Mouse (Mus musculus): ENCODE data around the gene Zfp810.

The Zfp810 gene

DNA sequence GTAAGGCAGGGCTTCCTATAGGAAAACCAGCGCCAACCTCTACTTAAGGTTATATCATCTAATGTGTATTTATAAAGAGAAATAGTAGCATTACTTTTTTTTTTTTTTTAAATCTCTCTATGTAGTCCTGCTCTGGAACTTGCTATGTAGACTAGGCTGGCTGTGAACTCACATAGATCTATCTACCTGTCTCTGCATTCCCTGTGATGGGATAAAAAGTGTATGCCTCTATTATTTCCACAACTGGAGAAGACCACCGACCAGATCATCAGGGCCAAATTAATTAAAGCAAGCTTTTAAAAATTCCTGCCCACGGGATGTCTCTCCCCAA is 47.4 kb downstream of the Zfp810 start:
- no peak for DNase-seq (ENCODE audit: low read depth, low spot score)

DNA sequence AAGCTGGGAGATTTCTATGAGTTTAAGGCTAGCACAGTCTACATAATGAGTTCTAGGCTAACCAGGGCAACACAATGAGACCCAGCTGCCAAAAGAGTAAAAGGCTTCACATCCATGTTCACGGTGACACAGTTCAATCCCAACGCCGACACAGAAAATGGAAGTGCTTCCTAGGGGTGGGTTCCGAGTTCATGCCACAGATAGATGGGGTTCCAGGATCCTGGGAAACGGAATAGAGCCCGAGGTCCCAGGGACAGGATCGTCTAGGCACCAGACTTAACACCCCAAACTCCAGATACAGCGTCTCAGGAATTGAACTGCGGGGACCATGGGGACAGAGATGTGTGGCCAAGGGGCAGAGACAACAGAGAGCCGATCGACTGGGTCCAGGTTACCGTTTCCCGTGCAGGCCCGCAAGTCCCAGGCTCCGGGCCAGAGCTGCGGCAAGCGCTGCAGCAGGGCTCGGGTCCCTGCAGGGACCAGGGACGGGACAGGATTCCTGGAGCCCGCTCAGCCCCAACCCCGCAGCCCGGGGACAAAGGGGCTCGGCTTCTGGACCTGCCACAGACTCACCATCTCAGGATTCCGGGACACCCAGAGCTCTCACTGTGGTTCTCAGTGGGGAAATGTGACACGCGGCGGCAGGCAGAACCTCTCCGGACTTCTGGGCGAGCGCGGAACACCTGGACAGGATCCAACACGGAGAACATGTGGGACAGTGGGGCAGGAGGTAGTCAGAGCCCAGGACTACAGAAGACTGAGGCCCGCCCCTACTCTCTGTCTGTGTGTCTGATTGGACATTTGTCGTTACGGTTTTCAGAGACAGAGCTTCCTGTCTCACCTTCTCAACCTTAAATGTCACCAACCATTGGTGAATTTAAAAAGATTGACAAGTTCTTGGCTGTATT is 48.0 kb downstream of the Zfp810 start, which contains the start of gene Zfp599:
Zfp599 (minus strand) TSS at position 712 of the 908 bp plus-strand sequence.
- peak; percentile 83 for DNase-seq (ENCODE audit: low read depth, low spot score)

DNA sequence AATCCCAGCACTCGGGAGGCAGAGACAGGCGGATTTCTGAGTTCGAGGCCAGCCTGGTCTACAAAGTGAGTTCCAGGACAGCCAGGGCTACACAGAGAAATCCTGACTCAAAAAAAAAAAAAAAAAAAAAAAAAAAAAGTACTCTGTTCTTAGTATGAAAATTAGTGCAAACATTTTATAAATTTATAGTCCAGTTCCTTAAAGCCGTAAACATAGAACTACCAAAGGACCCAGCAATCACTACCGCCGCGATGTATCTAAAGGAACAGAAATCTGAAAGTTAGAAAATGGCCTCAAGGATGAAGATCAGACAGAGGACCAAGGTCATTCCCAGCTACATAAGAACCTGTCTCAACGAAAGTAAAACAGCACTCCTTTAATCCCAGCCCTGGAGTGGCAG is 48.7 kb downstream of the Zfp810 start:
- no peak for DNase-seq (ENCODE audit: low read depth, low spot score)

DNA sequence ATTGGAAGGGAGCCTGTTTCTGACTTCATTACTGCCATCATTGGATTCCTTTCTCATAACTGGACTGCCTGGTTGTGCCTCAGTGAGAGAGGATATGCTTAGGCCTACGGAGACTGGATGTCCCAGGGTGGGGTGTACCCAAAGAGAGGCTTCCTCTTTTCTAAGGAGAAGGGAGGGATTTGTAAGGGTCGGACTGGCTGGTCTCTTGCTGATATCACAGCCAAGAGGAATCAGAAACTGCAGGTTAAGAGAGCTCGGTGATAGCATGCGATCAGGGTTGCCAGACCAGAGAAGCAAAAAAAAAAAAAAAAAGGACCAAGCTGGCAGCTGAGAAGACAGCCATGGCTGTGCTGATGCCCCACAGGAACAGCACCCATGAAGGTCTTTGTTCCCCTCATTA is 50.9 kb downstream of the Zfp810 start:
- DNase-seq (ENCODE audit: low read depth, low spot score), result no peak

DNA sequence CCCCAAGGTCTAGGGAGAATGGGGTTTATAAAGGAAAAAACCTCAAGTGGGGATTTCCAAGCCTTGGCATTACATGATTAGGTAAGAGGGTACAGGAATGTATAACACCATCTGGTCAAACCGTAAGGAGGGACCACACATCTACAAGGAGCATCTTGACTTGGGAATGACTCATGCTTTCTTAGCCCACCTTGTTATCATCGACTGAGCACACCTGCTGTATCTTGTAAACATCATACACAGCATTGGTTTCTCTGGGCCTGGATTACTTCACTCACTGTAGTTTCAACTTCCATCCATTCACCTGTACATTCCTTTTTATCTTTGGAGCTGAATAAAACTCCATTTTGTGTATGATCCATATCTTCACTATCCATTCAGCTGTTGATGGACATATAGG is 63.2 kb downstream of the Zfp810 start:
- DNase-seq (ENCODE audit: low read depth, low spot score), result no peak

DNA sequence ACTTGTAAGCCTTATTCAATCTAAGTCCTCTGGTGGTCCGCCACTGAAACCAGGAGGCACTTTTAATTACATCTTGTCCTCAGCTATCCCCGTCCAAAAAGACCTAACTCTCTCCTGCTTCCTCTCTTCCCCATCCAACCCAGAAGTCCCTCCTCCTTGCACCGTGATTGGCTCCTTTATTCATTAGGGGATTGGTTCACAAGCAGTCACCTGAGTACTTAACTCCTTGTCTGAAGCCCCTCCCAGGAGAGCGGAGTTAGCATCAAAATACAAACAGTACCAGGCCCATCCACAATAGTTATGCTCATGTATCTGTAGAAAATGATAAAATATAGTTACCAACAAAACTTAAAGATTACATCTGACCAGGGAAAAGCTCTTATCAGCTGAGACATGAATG is 67.4 kb downstream of the Zfp810 start:
- DNase-seq (ENCODE audit: low read depth, low spot score), result no peak

DNA sequence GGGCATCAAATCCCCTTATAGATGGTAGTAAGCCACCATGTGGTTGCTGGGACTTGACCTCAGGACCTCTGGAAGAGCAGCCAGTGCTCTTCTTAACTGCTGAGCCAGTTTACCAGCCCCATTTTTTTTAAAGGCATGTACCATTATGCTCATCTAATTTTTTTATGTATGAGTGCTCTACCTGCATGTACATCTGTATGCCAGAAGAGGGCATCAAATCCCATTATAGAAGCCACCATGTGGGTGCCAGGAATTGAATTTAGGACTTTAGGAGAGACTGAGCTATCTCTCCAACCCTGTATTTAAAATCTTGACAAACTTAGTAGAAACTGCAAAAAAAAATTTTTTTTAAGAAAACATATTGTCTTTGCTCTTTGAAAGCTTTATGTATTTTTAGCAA is 76.9 kb downstream of the Zfp810 start:
- DNase-seq (ENCODE audit: low read depth, low spot score), result peak; percentile 49

DNA sequence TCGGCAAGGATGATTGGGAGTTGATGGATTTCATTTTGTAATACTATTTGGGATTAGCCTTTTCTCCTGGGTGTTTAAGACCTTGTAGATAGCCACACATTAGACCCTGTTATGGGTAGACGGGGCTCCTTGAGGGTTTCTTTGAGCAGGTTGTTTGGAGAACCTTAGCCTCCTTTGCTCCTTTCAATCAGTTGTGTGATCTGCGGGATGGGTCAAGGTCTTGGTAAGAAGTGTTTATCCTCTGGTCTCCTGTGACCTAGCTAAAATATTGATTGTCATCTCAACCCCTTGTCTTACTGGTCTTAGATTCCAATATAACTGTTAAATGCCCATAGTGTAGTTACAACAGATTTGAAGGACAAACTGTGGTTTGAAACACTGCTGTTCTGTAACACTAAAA is 77.4 kb downstream of the Zfp810 start:
- DNase-seq (ENCODE audit: low read depth, low spot score), result no peak

DNA sequence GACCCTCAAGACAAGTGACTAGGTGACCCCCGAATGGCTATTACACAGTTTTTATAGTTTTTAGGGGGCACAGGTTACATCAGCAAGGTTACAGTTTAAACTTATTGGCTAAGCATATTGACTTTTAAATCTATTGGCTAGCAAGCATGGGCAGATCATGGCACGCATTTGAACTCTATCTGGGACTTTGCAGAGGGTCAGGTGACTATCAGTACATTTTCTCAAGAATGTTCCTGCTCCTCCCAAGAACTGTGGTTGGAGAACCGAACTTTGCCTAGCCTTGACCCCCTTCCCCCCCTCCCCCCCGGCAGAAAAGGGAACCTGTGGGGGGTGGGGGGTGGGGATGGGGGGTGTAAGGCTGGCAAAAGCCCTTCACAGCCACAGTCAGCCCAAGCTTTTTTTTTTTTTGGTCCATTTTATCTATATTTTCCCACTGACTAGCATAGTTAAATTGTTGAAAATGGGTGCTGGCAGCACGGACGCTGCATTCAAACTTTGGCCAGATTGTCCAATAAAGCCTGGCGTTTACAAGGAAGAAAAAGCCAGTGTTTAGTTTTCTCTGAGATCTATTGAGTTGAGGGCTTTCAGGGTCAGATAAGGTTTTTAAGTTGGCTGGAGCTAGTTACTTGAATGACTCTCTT is 77.9 kb downstream of the Zfp810 start:
- DNase-seq (ENCODE audit: low read depth, low spot score), result no peak

DNA sequence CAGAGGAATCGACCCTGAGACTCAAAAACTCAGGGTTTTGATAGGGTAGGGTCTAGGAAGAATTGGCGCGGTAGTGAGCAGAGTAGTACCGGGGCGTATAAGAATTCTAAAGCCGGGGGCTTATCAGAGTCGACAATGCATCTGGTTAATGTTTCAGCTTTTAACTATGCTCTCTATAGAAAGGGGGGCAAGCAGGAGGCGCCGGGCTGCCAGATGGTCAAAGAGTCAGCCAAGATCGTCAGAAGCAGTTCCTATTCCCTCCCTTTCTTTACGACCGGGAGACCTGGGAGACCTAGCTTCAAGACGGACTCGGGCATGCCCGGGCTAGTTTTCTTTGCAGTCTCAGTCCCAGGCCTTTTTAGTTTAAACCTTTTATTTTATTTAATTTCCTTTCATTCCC is 80.6 kb downstream of the Zfp810 start:
- no peak for DNase-seq (ENCODE audit: low read depth, low spot score)

Measured in CD4-positive, CD25-positive, alpha-beta regulatory T cell, adult 2 months (primary cell).